Mouse (Mus musculus): ENCODE results near the gene Ccdc130. TPM values are rescaled to one million over a fixed set of nuclear protein-coding genes. Genes with fewer than 3 reads are reported as not detected.
"Not testable (repeated sequence)": the region's sequence is repeated elsewhere in the genome, so short reads cannot be mapped to it uniquely, and the experiment has no call there.

Gene Ccdc130
- polyA plus RNA-seq (2015; fragmentation: Nextera tagmentation; extraction: Ambion mirVana), result 13.5 and 16.3 TPM in 2 replicates

DNA sequence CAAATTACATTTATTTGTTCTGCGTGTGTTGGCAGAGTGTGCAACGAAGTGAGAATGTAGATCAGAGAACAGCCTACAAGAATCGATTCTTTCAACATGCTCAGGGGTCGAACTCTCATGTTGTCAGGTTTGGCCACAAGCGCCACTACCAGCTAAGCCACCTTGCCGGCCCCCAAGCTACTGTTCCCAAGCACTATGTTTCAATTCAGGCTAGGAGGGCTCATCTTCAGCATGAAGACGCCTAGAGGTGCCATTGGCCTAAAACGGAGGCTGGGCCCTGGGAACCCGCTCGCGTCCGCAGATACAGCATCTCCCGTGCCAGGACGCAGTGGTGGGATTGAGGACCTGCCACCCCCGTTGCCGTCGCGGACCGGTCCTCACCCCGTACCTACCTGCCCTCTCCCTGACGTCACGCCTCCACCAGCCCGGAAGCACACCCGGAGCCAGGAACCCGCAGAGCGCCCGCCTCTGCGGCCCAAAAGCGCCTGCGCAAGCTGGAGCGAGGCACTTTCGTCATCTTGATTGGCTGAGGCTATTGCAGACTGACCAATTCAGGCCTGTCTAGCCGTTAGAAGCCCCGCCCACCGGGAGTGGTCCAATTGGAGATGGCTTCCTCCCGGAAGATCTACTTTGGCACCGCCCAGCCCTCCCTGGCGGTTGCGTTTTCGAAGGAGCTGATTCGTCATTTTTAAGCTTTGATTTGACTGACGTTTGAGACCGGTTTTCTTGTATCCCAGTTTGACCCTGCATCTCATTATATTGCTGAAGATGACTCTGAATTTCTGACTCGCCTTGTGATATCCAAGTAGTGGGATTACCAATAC, at the start of gene Ccdc130:
Gene Ccdc130, minus strand, starts transcription at position 431 of the 824 bp plus-strand sequence.
- H3K4me2 ChIP-seq (ENCODE audit: low read depth, low read length), result peak within 1 kb of the TSS; percentile 82
- 0 out of 2 replicates have a peak within 1 kb of the TSS, but pooled peaks have one; percentile 38 for H3K27ac ChIP-seq (ENCODE audit: low read length)
- H3K27me3 ChIP-seq (replicated peaks; ENCODE audit: control insufficient read depth, insufficient read depth, low read length), result no peaks in the 10 kb centered on the region
- WGBS, result under 1% methylated on average over 44 of the region's 44 CpGs
- no peaks in the 10 kb centered on the region for H3K9me3 ChIP-seq (ENCODE audit: control insufficient read depth, low read length)
- peak within 1 kb of the TSS; percentile 88 for H3K4me3 ChIP-seq (ENCODE audit: low read length)
- ATAC-seq, result peak; percentile 100
- peaks cover 8% of the 10 kb centered on the region; the same call in 1 of the 2 replicates for H3K36me3 ChIP-seq (ENCODE audit: control insufficient read depth, insufficient read depth, low read length)
- H3K4me1 ChIP-seq (ENCODE audit: control insufficient read depth, insufficient read depth, low read length), result peaks cover 9% of the 10 kb centered on the region
- peak within 1 kb of the TSS; percentile 89 for H3K9ac ChIP-seq (ENCODE audit: low read depth, low read length)

DNA sequence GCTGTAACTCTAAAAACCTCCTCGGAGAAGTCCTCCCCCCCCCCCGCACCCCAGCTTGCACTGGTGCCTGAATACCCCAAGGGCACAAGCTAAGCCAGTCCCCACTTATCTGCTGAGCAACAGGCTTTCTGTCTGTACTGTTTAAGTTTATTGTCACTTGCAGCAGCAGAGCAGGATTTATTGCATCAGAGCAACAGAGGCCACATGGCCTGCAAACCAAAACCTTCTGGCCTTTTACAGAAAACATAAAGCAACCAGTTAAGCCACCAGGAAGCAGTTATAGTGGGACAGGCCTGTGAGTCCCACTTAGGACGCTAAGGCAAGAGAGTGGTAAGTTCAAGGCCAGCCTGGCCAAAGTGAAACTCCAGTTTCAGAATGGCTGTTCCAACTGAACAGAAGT, 38.2 kb upstream of the Ccdc130 start:
- Histone ChIP-seq H3K4me3 (ENCODE audit: low read length) (no peak overlapping the region), H3K27ac (ENCODE audit: low read length) (no peak overlapping the region), H3K27me3 (replicated peaks; ENCODE audit: control insufficient read depth, insufficient read depth, low read length) (no peaks in the 10 kb centered on the region), H3K9ac (ENCODE audit: low read depth, low read length) (no peak overlapping the region; the same call in 1 of the 2 replicates), H3K9me3 (ENCODE audit: control insufficient read depth, low read length) (no peaks in the 10 kb centered on the region), H3K4me1 (ENCODE audit: control insufficient read depth, insufficient read depth, low read length) (no peaks in the 10 kb centered on the region), H3K36me3 (ENCODE audit: control insufficient read depth, insufficient read depth, low read length) (no peaks in the 10 kb centered on the region), H3K4me2 (ENCODE audit: low read depth, low read length) (no peak overlapping the region)
- WGBS, result 16% methylated on average over 3 of the region's 3 CpGs
- no peak for ATAC-seq

DNA sequence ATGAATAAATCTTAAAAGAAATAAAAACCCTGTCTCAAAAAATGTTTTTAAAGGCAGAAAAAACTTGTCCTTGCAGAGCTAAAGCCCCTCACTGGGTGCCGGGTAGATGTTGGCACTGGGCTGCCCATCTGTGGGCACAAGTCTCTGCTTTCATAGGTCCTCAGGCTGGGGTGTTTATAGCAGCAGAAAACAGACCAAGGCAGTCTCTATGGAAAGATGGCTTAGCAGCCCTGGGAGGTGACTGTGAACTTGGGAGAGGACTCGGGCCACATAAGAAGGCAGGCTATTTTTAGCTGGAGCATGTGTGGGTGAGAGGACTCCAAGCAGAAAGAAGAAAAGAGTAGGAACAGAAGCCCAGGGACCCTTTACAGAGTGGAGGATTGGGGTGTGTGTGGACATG, 33.8 kb upstream of the Ccdc130 start:
- Histone ChIP-seq H3K4me3 (ENCODE audit: low read length) (no peak overlapping the region), H3K27me3 (replicated peaks; ENCODE audit: control insufficient read depth, insufficient read depth, low read length) (no peaks in the 10 kb centered on the region), H3K9ac (ENCODE audit: low read depth, low read length) (no peak overlapping the region), H3K4me2 (ENCODE audit: low read depth, low read length) (no peak overlapping the region), H3K4me1 (ENCODE audit: control insufficient read depth, insufficient read depth, low read length) (no peaks in the 10 kb centered on the region), H3K27ac (ENCODE audit: low read length) (no peak overlapping the region), H3K36me3 (ENCODE audit: control insufficient read depth, insufficient read depth, low read length) (no peaks in the 10 kb centered on the region), H3K9me3 (ENCODE audit: control insufficient read depth, low read length) (peaks cover 4% of the 10 kb centered on the region; the same call in 1 of the 2 replicates)
- 73% methylated on average over 2 of the region's 2 CpGs for WGBS
- ATAC-seq, result no peak

DNA sequence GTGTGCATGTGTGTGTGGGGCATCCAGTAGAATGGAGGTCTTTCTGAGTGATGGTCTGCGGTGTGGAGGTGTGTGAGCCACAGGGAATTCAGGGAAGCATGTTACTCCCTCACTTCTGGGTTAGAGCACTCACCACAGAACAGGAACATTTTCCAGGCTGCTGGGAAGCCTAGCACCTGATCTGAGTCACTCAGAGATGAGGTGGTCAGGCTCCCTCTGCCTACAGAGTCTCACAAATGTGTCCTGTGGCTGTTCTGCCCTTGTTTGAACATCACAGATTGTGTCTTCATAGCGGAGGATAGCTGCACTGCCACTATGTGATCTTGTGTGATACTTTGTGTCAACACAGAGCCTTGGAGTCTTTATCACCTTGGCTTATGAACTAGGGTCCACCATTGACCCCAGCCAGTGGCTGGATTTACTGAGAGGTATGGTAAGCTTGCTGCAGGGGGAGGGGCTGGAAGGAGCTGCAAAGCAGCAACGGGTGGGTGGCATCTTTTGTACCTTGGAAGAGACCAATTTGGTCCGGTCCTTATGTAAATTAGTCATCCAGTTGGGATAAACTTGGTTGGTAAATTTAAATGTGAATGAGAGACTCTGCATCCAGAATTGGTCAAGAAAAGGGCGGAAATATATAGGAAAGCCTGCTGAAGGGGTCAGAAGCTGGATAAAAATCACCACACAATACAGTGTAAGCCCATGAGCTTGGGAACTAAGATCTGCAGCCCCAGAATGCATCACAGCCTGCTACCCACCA, 27.0 kb upstream of the Ccdc130 start:
- H3K4me2 ChIP-seq (ENCODE audit: low read depth, low read length), result no peak overlapping the region
- no peaks in the 10 kb centered on the region for H3K36me3 ChIP-seq (ENCODE audit: control insufficient read depth, insufficient read depth, low read length)
- ATAC-seq, result no peak
- H3K9me3 ChIP-seq (ENCODE audit: control insufficient read depth, low read length), result peaks cover 4% of the 10 kb centered on the region; the same call in 1 of the 2 replicates
- H3K4me3 ChIP-seq (ENCODE audit: low read length), result no peak overlapping the region
- H3K4me1 ChIP-seq (ENCODE audit: control insufficient read depth, insufficient read depth, low read length), result no peaks in the 10 kb centered on the region; the same call in 1 of the 2 replicates
- 63% methylated on average over 5 of the region's 5 CpGs for WGBS
- H3K27ac ChIP-seq (ENCODE audit: low read length), result no peak overlapping the region
- no peak overlapping the region for H3K9ac ChIP-seq (ENCODE audit: low read depth, low read length)
- H3K27me3 ChIP-seq (replicated peaks; ENCODE audit: control insufficient read depth, insufficient read depth, low read length), result no peaks in the 10 kb centered on the region

DNA sequence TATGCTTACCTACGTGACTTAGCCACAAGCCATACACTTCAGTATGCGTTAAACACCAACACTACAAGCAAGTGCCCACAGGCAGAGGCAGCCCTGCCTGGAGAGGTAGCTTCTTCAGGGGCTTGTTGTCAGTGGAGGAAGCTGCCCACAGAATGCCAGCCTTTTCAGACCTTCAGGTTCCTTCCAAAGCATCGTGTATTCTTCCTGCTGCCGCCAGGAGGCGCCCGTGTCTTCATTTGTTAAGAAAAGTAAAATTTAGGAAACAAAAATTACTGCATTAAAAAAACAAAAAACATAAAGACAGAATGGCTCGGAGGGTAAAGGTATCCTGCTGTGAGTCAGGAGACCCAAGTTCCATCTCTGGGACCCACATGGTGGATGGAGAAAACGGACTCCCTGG, 21.5 kb upstream of the Ccdc130 start:
- no peak overlapping the region for H3K4me2 ChIP-seq (ENCODE audit: low read depth, low read length)
- ATAC-seq, result no peak
- no peak overlapping the region for H3K9ac ChIP-seq (ENCODE audit: low read depth, low read length)
- H3K36me3 ChIP-seq (ENCODE audit: control insufficient read depth, insufficient read depth, low read length), result no peaks in the 10 kb centered on the region
- WGBS, result 26% methylated on average over 8 of the region's 8 CpGs
- no peak overlapping the region for H3K27ac ChIP-seq (ENCODE audit: low read length)
- no peaks in the 10 kb centered on the region; the same call in 1 of the 2 replicates for H3K4me1 ChIP-seq (ENCODE audit: control insufficient read depth, insufficient read depth, low read length)
- no peaks in the 10 kb centered on the region for H3K27me3 ChIP-seq (replicated peaks; ENCODE audit: control insufficient read depth, insufficient read depth, low read length)
- no peaks in the 10 kb centered on the region for H3K9me3 ChIP-seq (ENCODE audit: control insufficient read depth, low read length)
- no peak overlapping the region for H3K4me3 ChIP-seq (ENCODE audit: low read length)

DNA sequence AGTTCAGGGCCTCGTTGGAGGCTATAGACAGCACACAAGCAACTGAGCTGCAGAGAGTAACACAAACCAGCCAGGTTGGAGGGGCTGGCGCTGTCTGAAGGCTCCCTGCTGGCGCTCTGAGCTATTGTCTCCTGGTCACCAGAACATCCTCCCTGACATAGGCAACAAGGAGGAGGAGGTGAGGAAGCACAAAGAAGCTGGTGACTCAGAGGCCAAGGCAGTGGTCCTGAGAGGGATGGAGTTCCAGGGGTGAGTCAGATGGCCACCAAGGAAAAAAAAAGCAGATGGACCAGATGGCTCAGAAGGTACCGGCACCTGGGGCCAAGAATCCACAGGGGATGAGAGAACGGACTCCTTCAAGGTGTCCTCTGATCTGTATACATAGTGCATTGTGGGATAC, 20.9 kb upstream of the Ccdc130 start:
- no peak for ATAC-seq
- Histone ChIP-seq H3K9ac (ENCODE audit: low read depth, low read length) (no peak overlapping the region), H3K36me3 (ENCODE audit: control insufficient read depth, insufficient read depth, low read length) (no peaks in the 10 kb centered on the region), H3K4me3 (ENCODE audit: low read length) (no peak overlapping the region), H3K9me3 (ENCODE audit: control insufficient read depth, low read length) (no peaks in the 10 kb centered on the region), H3K27me3 (replicated peaks; ENCODE audit: control insufficient read depth, insufficient read depth, low read length) (no peaks in the 10 kb centered on the region), H3K4me2 (ENCODE audit: low read depth, low read length) (no peak overlapping the region), H3K4me1 (ENCODE audit: control insufficient read depth, insufficient read depth, low read length) (no peaks in the 10 kb centered on the region; the same call in 1 of the 2 replicates), H3K27ac (ENCODE audit: low read length) (no peak overlapping the region)
- WGBS, result 70% methylated on average over 5 of the region's 5 CpGs

DNA sequence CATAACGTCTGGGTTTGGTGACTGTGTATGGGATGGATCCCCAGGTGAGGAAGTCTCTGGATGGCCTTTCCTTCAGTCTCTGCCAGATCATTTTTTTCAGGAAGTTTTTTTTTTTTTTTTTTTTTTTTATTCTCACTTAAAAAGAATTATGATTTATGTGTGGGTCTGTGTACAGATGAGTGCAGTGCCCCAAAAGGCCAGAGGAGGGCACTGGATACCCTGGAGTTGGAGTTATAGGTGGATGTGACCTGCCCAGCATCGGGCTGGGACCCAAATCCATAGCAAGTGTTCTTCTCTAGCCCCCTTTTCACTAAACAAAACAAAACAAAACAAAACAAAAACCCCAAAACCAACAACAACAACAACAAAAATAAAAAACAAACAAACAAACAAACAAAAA, 18.7 kb upstream of the Ccdc130 start:
- Histone ChIP-seq H3K27ac (ENCODE audit: low read length) (no peak overlapping the region), H3K9ac (ENCODE audit: low read depth, low read length) (no peak overlapping the region), H3K4me2 (ENCODE audit: low read depth, low read length) (no peak overlapping the region), H3K4me3 (ENCODE audit: low read length) (no peak overlapping the region), H3K36me3 (ENCODE audit: control insufficient read depth, insufficient read depth, low read length) (no peaks in the 10 kb centered on the region), H3K27me3 (replicated peaks; ENCODE audit: control insufficient read depth, insufficient read depth, low read length) (no peaks in the 10 kb centered on the region), H3K9me3 (ENCODE audit: control insufficient read depth, low read length) (no peaks in the 10 kb centered on the region), H3K4me1 (ENCODE audit: control insufficient read depth, insufficient read depth, low read length) (no peaks in the 10 kb centered on the region; the same call in 1 of the 2 replicates)
- ATAC-seq, result no peak
- WGBS, result 59% methylated on average over 2 of the region's 2 CpGs

DNA sequence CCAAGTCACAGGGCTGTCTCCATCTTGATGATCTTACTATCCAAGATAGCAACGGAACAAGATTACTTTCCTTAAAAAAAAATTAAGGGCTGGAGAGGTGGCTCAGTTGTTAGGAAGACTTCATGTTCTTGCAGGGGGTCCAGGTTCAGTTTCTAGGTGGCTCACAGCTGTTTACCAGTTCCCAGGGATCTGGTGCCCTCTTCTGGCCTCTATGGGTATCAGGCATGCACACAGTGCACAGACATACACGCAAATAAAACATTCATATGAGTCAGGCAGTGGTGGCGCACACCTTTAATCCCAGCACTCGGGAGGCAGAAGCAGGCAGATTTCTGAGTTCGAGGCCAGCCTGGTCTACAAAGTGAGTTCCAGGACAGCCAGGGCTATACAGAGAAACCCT, 15.5 kb upstream of the Ccdc130 start:
- H3K4me1 ChIP-seq (ENCODE audit: control insufficient read depth, insufficient read depth, low read length); H3K27me3 ChIP-seq (replicated peaks; ENCODE audit: control insufficient read depth, insufficient read depth, low read length); H3K9ac ChIP-seq (ENCODE audit: low read depth, low read length); H3K27ac ChIP-seq (ENCODE audit: low read length); H3K9me3 ChIP-seq (ENCODE audit: control insufficient read depth, low read length); H3K36me3 ChIP-seq (ENCODE audit: control insufficient read depth, insufficient read depth, low read length); ATAC-seq; H3K4me3 ChIP-seq (ENCODE audit: low read length); H3K4me2 ChIP-seq (ENCODE audit: low read depth, low read length): not testable (repeated sequence)
- WGBS, result 62% methylated on average over 5 of the region's 5 CpGs

DNA sequence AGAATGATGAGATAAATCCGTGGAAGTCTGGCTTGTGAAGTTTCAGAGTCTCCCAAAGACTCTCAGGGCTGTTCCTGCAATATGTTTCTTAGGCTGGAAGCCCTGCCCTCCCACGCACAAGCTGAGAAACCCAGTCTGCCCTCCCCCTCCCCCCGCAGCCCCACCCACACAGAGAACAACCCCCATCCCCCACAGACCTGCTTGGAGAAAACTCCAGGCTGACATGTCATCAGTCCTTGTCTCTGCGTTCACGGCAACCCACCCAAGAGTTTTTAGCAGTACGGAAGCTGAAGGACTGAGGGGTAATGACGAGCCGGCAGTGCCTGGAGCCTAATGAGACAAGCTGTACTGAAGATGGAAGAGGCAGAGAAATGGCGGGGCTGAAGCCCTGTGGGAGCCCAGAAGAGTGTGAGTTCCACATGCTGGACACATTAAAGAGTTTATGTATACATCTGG, 14.5 kb upstream of the Ccdc130 start:
- 0 out of 2 replicates have a peak overlapping the region, but pooled peaks have one; percentile 17 for H3K4me3 ChIP-seq (ENCODE audit: low read length)
- 20% methylated on average over 9 of the region's 9 CpGs for WGBS
- H3K9me3 ChIP-seq (ENCODE audit: control insufficient read depth, low read length), result no peaks in the 10 kb centered on the region
- no peaks in the 10 kb centered on the region for H3K4me1 ChIP-seq (ENCODE audit: control insufficient read depth, insufficient read depth, low read length)
- no peak for ATAC-seq
- H3K9ac ChIP-seq (ENCODE audit: low read depth, low read length), result peak overlapping the region; percentile 38; the same call in 1 of the 2 replicates
- H3K27ac ChIP-seq (ENCODE audit: low read length), result peak overlapping the region; percentile 31; the same call in 1 of the 2 replicates
- no peaks in the 10 kb centered on the region for H3K27me3 ChIP-seq (replicated peaks; ENCODE audit: control insufficient read depth, insufficient read depth, low read length)
- peak overlapping the region; percentile 38 for H3K4me2 ChIP-seq (ENCODE audit: low read depth, low read length)
- H3K36me3 ChIP-seq (ENCODE audit: control insufficient read depth, insufficient read depth, low read length), result no peaks in the 10 kb centered on the region
